Mouse (Mus musculus) yolk sac, embryonic 10.5 days (tissue): ENCODE measurements around the gene Cib1.

Source experiments
- DNase-seq: peaks from one replicate; pipeline ENCODE4 v3.0.0-alpha.2; 2017; ENCODE audit warnings: low spot score

The Cib1 gene

GRCm38 (mm10) chr7:80183969-80184368 lies 48.6 kb downstream of the Cib1 start:
- no peak for DNase-seq

DNA sequence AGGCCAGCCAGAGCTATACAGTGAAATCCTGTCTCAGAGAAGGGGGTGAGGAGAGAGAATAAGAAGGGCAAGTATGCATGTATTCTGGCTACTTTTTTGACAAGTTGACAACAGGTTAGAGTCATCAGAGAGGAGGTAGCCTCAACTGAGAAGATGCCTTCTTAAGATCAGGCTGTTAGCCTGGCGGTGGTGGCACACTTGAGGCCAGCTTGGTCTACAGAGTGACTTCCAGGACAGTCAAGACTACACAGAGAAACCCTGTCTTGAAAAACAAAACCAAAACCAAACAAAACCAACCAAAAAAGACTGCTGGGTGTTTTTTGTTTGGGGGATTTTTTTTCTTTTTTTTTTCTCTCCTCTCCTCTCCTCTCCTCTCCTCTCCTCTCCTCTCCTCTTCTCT lies 49.1 kb downstream of the Cib1 start:
- no peak for DNase-seq

DNA sequence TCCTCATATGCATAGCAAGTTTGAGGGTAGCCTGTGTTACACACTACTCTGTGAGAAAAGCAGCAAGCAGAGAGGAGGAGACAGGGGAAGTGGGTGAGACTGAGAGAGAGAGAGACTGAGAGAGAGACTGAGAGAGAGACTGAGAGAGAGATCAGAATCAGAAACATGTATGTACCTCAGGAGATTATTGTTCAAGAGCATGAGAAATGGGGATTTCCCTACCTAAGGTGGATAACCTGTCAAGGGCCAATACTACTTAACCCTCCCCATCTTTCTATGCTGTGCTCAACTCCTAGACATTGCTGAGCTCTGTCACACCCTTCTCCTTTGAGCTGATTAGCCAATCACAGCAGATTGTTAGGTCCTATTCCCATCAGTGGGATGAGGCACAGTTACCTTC lies 50.5 kb downstream of the Cib1 start:
- no peak for DNase-seq

DNA sequence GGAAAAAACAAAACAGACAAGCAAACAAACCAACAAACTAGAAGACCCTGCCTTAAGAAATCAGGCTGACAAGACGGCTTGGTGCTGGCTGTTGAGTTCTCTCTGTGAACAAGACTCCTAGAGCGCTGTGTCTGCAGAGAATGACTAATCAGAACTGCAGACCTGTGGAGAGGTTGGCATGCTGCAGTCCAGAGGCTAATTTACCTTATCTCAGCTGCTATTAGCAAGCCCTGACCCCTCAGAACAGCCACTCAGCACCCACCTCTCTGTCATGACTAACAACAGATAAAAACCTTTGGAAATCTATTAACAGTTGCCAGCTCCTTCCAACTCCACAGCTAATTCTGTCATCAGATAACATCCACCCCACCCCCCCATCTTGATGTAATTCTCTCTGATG lies 51.5 kb downstream of the Cib1 start:
- DNase-seq, result peak; percentile 59

- no peak for DNase-seq
Observed at GRCm38 (mm10) chr7:80180202-80180601, 52.4 kb downstream of the Cib1 start.

DNA sequence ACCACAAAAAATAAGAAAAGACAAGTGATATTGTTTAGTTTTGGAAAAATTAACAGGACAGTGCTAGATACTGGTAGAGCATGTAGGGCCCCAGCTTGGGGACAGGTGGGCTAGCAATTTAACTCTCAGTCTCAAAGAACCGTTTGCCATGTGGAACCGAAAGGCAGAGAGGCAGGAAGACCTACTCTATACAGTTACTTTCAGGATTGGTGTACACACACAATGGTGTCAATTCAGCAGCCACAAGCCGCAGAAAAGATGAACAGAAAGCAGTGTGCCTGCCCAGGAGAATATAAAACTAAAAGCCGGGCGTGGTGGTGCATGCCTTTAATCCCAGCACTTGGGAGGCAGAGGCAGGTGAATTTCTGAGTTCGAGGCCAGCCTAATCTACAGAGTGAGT lies 52.8 kb downstream of the Cib1 start:
- DNase-seq, result no peak

DNA sequence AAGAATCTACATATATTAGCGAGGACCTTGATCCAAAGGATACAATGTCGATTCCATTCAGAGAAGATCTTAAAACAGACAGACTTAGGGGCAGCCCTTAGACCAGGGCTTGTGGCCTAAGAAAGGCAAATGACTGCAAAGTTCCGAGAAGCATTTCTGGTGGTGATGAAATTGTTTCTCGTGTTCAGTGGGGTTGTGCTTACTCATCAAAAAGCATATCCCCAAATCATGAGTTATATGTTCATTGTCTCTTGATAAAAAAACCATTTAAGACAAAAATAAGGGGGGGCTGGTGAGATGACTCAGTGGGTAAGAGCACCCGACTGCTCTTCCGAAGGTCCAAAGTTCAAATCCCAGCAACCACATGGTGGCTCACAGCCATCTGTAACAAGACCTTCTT lies 53.3 kb downstream of the Cib1 start:
- no peak for DNase-seq

DNA sequence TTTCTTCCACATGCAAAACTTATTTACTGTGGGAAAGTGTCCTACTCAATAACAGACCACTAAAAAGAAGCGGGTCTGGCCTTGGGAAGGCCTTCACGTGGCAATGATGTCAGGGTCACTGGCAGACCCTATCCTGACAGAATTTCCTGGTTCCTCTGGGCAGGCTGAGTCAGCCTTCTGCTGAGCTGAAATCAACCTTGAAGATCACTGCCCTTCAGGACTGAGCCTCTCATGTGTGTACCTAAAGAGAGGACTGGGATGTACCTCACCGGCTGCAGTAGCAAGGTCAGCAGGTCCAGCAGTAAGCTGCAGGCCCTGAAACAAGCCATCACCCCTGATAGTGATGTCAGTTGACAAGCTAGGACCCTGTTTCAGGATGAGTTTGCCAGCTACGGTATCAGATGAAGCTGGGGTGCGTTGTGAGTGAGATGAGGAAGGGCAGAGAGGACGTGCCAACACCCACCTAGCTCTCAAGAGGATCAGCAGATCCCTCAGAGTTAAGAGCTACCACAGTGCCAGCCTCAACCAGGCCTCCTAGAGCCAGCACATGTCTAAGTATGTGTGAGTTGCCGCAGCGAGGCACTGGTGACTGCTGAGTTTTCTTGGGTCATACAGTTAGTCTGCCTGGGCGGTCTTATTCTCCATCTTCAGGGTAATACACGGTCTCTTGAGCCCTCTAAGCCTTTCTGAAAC lies 54.4 kb downstream of the Cib1 start:
- DNase-seq, result no peak

DNA sequence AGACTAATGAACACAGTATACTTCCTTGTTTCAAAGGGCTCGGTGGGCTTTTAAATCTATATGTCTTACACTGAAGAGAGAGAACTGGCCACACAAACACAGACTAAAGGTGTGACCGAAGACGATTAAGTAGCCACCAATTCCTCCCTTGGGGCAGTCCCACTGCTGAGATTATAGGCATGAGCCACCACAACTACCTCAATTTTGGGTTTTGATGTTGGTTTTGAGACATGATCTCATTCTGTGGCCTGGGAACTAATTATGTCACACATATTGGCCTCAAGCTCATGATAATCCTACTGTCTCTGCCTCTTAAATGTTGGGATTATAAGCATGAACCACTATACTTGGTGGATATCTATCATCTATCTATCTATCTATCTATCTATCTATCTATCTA lies 55.2 kb downstream of the Cib1 start:
- DNase-seq, result no peak
